Mouse (Mus musculus) R1 (cell line): ENCODE results near the gene Pde4d.

Experiments used
- DNase-seq: peaks from one replicate; pipeline ENCODE4 v3.0.0-alpha.2; 2018; ENCODE audit warnings: low read depth, low spot score

Pde4d gene

DNA sequence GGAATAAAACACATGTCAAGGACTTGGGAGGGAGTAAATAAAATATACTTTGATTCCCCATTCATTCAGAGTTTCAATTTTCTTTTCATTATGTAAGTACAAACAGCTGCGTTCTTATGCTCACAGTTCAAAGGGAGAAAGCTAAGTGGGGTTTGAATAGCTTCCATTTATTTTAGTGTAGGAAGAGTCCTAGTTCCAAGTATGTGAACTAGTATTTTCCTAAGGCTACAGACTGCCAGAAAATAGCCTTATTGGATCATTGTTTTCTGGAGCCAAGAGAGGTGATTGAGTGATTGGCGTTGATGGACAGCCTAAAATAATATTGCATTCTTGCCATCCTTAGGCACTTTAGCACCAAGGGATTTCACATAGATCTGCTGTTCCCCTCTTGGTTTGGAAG lies 41.1 kb downstream of the Pde4d start:
- no peak for DNase-seq

DNA sequence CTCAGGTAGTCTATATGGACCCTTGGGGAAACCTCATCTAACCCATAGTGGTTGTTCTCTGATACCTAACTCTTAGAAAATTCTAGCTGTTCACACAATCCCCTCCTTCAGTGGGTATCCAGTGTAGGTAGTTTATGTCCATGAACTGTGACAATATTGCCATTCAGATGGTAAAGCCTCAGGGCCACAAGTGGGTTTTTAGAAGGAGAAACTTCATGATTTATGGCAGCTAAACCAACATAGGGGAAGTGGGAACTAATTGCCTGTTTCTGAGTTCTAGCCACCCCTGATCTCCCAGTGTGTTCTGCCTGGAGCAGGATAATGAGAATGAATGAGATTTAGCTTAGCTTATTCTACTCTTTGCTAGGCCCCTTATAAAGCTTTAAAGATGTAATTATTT lies 43.1 kb downstream of the Pde4d start:
- DNase-seq = no peak

DNA sequence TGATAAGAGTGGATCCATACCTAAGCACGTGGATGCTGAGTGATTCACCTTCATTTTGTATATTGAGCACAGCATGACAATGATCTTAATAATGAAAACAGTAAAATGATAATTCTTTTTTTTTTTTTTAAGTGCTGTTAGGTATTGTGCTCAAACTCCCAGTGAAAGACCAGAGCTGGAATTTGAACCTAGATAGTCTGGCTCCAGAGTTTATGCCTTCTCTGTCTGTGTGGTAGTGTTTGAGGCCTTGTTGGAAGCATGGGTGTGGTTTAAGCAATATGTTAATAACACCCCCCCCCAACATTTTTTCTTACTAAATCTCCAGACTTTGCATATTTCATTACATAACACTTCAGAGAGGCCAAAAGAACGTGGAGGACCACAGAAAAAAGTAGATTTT lies 44.6 kb downstream of the Pde4d start:
- DNase-seq = no peak

DNA sequence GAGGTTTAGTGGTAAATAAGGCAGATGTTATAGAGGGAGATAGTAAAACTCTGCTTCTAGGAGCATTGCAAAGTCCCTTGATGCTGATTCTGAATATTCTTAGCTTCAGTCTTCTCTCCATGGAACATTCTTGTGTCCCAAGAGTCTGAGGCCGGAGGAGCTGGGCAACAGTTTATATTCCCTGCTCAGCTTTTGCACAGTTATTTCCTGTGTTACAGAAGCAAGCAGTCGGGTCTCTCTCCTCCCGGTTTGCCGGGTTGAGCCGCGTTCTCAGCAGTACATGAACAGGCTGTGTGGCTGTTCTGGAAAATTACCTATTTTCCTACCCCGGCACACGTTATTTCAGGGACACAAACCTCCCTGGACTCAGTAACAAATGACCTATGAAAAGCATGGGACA lies 48.0 kb downstream of the Pde4d start:
- DNase-seq = no peak

DNA sequence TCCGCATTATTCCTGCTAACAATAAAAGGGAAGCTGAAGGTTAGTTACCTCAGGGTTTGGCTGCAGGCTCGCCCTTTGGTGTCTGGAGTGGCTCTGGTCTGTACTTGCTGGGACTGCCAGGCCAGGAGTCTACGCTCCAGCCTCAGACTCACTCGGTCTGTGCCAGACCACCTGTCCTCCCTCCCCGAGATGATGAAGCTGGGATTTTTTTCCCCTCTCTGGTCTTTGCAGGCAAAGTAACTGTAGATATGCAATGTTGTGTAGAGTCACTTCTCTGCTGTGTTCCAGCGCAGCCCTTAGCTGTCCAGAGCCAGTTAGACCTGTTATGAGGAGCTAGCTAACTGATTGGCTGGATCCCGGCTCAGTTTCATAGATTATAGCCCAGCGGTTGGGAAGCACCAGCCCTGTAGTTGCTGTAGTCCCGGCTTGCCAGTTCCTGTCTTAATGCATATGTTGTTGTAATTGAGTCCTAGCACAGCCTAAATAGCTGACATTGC lies 48.5 kb downstream of the Pde4d start:
- no peak for DNase-seq

DNA sequence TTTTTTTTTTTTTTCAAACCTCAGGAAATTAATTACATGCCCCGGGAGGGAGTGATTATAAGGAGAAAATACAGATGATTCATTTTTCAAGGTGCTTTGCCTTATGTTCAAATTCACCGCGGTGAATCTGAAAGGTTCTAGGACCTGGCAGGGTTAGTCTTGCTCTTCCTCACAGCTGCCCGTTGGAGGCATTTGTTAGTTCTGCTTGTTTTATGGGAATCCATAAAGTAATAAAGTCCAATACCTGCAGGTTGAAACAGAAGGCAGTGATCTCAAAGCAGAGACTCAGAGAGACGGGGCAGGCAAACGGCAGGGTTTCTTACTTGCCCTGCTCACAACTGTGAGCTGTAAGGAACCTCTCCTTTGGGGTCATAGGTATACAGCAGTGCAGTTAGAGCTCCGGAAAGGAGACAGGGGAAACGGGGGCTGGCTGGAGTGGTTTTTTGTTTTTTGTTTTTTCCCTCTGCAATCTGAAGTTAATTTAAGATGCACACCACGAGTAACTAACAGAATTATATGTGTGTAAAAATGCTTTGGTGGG lies 49.1 kb downstream of the Pde4d start:
- no peak for DNase-seq

DNA sequence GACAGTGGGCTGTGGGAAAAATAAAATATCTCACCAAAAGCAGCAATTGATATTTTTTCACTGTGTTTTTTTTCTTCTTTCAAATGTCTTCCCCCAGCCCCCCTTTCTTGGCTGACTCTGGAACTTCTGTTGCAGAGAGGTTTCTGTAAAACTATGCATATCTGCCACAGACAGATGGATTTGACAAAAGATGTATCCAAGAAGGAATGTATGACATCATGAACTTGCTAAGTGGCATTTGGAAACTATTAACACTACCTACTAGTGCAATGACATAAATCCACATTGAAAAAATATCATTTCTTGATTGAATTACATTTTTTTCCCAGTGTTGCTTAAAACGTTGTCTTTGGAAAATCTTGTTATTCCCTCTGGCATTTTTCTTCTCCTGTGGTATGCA lies 51.6 kb downstream of the Pde4d start:
- DNase-seq = no peak

DNA sequence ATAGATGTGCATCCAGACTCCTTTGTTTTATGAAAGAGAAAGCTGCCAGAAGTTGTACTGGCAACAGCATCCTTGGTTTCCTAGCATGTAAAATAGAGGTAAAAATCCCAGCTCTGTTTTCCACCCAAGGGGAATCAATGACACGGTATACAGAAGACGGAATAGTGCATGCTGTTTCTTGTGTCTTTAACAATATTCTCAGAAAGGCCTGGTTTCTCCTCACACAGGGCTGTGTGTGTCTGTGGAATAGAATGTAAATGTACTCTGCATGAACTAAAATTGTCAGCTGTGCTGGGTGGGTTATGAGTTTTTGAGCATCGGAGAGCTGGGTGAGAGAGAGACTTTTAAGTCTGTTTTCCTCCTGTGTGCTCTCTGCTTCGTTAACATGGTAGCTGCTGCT lies 74.8 kb downstream of the Pde4d start:
- DNase-seq = no peak

DNA sequence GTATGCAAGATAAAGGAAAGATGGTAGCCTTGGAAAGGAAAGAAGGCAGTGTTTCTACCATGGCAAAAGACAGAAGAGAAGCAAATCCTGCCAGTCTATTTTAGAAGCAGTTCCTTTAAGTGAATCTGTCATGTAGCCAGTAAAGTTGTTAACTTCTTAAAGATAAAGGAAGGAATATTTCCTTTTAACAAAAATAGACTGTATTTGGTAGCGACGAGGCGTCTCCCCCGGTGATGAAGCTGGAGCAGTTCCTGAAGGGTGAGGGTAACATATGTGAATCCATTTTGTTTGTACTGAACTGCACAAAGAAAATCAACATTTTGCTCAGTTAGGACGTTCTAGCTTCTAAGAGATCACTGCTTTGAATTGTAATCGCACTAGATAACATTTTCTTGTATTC lies 75.2 kb downstream of the Pde4d start:
- DNase-seq = no peak

DNA sequence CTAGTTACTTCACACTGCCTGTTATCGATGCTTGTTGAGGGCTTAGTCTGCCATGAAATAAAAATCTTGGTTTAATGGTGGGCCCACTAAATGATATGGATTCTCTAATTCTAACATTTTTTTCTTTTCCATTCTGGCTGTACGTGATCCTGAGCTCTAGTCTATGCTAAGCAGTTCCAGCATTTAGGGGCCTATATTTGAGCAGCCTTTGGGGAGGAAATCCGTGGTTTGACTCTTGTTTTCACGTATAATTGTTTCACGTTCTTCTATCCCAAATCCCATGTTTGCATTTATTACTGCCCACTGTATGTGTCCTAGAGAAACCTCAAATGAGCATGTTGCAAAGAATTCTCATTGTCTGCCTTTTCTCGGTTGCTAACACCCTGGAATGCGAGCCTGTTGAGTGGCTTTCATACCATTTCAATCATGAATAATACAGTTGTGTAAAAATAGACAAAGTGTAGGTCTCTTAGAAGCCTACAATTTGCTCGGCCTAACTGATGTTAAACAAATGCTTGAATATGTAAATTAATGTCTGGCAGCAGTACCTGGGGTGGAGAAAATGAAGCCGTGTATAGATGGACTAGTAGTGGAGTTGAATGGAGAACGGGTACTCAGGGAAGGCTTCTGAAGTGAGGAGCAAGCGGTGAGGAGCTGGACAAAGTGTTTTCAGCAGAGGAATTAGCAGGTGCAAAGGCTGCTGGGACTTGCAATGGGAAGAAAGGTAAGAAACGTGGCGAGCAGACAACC lies 76.7 kb downstream of the Pde4d start:
- DNase-seq = peak; percentile 5

DNA sequence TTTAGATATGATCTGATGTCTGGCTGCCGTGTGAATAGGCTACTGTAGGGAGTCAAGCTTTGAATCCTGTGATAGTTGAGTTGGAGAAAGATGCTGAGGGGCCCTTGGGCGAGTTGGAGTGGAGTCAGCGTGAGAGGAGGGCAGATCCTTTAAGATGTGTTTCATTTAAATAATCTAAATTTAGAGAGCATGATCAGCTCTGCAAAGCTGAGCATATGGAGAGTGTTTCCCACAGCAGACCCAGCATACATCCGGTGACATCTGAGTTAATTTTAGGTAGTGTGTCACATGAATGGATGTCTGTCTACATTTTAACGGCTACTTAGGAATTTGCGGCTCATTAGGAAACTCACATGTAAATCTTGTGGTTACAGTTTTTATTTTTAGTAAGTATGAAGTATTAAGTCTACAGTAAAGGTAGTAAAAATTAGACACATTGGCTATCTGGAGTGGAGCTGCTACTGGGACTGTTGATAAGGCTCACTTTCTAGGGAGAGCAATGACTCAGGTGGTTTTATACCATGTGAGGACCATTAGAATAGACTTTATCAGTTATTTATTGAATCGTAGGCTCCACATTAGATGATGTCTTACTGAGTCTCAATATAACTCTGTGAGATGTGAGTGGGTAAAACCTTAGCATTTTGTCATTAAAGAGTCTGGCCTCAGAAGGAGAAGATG lies 77.5 kb downstream of the Pde4d start:
- no peak for DNase-seq

DNA sequence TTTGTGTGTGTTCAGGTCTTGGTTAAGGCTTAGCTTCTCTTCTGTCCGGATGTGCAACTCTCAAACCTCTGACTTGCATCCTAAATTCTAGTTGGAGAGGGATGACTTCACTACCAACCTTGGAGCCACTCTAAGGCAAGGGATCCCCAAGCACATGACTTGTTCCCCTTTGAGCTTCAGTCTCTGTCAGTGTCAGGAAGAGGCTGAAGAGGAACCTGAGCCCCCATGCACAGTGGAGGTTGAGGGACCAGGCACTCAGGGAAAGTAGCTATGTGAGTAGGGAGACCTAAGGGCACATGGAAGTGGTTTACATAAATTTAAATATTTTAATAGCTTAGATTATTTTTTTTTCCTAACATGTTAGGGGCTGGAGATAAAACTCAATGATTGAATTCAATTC lies 78.6 kb downstream of the Pde4d start:
- DNase-seq = no peak

DNA sequence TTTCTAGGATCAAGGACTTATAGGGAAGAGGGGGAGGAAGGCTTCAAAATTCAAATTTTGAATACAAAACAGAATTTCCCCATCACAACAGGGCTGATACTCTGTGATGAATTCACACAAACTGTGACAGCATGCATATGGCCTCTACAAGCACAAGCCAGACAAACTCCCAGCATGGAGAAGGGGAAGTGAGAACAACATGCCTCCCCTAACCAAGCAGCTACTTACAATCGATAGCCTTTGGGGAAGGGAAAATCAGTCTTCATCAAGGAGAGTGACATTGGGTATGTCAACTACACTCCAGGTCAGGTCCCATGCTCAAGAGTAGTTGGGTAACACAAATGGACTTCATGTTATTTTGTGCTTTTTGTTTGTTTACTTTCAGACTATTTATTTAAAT lies 83.1 kb downstream of the Pde4d start:
- no peak for DNase-seq

DNA sequence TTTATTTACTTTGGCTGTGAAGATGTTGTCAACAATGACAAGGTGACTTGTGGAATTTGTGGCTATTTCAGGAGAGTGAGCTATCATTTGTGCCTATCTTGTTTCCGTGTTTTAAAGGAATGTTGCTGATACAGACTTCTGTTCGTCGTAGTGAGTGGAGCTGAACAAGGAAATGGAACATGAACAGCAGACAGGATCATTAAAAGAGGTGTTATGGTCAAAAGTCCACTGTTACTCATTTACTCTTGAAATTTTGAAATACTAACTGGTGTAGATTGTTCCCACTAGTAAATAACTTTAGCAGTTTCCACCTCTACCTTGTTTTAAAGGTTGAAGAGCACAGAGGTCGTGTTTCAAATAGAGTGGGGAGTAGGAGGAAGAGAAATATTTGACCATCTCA lies 86.7 kb downstream of the Pde4d start:
- no peak for DNase-seq

DNA sequence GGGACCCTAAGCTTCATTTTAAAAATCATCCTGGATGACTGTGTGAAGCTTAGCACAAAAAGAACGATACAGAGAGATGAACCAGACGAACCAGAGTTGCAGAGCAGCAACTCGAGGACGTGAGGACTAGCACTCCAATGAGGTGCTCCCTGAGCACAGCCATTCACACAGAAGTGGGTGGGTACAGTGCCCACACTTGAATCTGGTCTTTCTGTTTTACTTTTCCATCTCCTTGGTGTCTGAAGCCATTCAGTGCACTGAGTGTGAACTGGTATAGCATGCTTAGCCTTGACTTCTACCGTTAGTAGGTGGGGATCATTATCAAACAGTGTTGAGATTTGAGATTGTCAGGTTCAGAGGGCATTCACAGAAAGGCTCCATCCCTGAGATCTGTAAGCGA lies 87.2 kb downstream of the Pde4d start:
- DNase-seq = no peak

DNA sequence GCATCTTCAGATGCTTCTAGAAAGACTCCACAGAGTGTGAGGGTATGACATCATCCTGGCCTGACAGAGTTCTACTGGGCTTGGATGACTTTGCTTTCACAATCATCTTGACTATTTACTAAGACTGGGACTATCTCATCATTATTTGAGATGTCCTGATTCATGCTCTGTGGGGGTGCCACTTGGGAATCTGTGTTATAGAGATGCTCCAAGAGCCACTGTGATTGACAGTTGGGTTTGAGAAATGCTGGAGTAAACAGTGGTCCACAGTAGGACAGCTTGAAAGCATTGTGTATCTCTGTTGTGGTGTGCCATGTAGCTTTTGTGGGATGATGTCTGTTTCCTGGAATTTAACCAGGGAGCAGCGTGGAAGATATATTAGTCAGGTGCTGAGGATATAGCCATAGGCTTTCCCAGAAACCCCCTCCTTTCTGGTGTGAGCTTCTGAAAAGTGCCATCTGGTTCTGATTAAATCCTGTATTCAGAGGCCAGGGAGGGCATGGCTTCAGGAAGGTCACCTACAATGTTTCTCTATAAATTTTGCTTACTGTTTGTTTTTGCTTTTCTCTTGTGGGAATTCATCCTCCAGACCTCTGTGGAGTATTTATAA lies 89.1 kb downstream of the Pde4d start:
- DNase-seq = no peak

DNA sequence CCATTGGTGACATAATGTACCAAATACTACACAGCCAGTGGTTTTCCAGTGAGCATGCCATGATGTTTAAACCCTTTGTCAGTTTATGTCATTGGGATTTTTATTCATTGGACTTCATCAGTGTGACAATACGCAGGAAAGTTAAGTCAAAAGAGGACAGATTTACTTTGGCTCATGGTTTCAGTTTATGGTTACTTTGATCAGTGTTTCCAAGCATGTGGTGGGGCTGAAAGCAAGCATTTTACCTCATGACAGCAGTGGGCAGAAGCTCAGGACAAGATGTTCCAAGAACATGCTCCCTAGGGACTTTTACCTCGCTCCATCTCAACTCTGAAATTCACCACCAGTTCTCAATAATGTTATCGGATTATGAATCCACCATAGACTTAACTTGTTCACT lies 91.7 kb downstream of the Pde4d start:
- no peak for DNase-seq

DNA sequence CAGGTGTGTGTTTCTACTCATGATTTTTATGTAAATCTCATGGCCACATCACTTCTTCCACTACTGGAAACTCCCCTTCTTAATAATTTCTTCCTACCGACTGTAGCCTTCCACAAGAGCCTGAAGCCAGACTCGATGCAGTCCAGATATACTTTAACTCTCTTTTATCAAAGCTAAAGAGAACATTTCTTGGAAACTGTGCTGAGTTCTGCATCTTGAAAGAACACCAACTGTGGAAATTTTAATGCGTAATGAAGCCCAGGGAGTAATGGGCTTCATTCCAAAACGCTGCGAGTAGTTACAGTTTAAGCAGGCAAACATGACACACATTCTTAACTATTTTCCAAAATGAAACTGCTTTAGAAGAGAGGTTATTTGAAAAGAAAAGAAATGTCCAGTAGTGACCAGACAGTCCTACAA lies 92.6 kb downstream of the Pde4d start:
- DNase-seq = no peak

DNA sequence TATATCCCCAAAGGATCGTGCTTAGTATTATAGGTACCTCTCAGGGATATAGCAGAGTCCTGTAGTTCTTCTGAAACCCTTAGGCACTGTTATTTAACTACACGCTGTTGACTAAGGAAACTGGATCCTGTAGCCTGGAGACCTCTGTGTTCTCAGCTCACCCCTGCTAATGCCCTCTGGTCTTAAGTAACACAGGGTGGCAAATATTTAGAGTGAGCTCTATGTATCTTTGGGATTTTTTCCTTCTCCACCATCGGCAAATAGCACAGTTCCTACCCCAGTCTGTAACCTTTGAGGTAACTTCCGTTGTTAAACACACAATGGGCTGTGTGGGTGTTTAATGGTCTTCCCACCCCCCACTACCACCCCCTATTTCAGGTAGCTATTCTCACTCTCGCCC lies 102.5 kb downstream of the Pde4d start:
- DNase-seq = no peak

DNA sequence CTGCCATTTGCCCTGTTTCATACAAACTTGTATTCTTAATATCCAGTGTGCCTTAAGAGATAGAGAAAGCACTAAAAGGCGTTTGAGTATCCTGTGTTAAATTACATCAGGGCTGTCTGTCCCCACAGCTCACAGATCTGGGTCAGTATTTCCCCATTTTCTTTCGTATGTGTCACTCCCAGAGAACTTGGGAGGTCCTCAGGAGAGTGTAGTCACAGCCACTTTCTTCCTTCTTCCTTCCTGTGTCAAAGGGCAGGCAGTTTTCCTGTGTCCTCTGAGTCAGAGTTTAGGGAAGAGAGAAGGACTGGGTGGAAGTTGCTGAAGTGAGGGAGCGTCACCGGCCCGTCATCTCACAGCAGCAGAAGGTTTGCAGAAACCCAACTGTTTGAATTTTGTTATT lies 103.2 kb downstream of the Pde4d start:
- no peak for DNase-seq

DNA sequence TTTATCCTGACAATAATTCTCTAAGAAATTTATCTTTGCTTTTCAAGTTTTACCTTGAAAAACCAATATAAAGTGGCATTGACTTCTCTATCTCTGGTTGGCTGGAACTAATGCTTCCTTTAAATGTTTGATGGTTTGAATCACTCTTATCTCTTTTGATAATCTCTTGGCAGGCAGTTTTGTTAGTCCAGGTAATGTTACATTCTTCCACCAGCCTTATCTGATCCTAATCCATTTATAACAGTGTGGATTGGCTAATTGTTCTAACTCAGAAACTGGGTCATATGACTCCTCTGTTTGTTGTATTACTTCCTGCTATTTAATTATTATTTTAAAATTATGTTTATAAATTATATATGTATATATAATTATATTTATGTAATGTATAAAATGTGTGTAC lies 105.2 kb downstream of the Pde4d start:
- no peak for DNase-seq

DNA sequence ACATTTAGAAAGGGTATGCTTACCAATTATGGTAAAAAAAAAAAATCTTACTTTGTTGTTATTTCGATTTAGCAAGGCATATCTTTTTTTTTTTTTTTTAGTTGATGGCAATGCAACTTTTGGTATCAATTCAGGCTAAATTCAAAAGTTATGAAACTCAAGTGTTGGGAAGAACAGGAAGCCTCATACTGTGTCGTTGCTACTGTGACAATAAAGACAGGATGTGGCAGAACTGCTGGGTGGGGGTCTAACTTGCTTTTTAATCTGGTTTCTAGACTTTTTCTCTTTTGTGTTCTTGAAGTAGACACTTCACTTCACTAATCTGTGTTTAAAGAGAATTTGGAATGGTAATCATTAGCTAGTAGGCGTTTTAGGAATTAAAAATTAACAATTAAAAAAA lies 147.2 kb downstream of the Pde4d start:
- DNase-seq = no peak

DNA sequence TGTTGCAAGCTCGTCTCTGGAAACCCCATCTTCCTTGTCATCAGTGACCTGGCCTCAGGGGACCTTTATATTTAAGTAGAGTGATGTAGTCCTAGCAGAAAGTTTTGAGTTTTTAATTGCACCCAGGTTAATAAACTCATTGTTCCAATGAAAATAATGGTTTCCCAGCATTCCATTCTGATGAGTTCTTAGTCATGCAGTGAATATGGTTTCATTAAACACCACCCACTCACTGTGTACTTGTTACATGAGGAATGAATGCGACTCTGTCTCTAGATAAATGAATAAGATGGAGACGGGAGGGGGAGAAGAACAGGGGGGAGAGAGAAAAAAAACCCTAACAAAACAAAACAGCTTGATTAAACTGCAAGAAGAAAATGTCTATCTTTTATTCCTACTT lies 148.9 kb downstream of the Pde4d start:
- DNase-seq = no peak
